Mouse (Mus musculus): ENCODE data around the gene Mob3b.

Gene Mob3b

DNA sequence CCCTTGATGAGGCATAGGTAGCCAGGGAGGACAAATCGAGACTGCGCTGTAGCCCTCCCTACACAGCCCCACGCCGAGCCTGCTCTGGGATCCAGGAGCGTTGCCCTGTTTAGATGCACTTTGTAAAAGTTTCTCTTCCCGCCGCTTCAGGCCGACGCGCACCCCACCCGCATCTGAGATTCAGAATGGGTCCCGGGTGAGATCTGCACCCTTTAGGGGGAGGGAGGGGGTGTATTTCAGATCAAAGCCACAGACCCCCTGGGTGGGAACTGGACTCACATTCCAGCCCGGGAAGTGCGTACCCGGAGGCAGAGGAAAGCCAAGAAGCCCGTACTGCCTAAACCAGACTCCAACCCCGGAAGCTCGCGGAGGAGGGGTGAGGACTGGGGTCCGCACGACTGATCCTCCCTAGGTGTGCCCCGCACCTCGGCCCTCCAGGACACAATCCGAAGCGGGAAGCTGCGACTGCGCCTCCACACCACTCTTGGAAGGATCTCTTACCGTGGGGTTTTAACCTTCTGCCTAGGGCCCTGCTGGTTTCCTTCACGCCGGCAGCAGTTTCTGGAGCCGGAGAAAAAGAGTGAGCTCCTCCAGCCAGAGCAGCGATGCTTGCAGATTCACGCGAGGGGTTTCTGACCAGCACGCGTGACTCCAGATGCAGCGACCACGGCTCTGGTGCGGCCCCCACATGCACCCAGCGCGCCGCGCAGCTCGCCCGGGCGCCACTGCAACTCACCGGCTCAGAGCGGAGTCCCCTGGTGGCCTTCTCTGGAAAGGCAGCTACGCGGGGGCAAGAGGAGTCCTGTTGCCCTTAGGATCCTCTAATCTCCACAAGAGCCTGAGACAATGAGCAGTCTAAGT lies at the start of gene Mob3b:
Gene Mob3b, minus strand, starts transcription at position 734 of the 861 bp plus-strand sequence.
- ATAC-seq (ENCODE audit: low TSS enrichment) = peak; percentile 98

- ATAC-seq (ENCODE audit: low TSS enrichment) = no peak
These were observed 47.4 kb upstream of the Mob3b start for GRCm38 (mm10) chr4:35204659-35205058.

DNA sequence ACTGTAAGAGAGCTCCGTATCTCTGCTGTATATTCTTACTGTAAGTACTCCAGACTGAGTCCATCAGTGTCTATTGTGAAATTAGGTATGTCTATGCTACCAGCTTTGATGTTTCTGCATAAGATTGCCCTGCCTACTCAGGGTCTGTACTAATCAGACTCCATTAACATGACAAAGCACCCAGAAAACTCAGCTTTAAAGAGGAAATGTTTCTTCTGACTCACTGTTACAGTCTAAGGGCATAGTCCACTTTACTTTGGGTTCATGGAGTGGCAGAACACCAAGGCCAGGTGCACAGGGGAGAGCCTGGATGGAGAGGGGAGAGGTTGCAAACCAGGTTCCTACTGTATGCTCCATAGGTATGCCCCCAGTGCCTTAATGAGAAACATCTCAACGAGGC lies 46.4 kb upstream of the Mob3b start:
- no peak for ATAC-seq (ENCODE audit: low TSS enrichment)

- no peak for ATAC-seq (ENCODE audit: low TSS enrichment)
These were observed 44.4 kb upstream of the Mob3b start for GRCm38 (mm10) chr4:35201700-35202099.

GRCm38 (mm10) chr4:35192725-35193124 lies 35.4 kb upstream of the Mob3b start:
- peak; percentile 48 for ATAC-seq (ENCODE audit: low TSS enrichment)

- peak; percentile 83 for ATAC-seq (ENCODE audit: low TSS enrichment)
These were observed 32.5 kb upstream of the Mob3b start for GRCm38 (mm10) chr4:35189794-35190193.

DNA sequence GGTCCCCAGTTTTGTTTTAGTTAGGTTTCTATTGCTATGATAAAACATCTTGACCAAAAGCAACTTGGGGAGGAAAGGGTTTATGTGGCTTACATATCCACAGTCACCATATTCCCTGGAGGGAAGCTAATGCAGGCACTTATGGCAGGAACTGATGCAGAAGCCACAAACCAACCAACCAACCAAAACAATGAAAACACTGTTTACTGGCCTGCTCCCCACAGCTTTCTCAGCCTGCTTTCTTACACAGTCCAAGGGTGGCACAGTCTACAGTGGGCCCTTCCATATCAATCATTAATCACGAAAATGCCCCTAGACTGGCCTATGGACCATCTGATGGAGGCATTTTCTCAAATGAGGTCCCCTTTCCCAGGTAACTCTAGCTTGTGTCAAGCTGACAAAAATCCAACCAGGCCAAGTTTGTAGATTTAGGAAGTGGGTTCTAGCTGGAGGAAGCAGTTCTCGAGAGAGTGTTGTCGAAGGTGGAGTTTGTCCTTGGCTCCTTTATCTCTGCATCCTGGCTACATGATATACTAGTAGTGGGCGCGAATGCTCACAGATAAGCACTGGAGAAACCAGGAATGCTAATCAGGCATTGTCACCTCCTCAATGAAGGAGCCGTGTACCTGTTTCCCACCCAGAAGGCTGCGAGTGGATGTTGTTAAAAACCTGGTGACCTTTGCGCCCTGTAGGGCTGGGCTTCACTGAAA lies 30.5 kb upstream of the Mob3b start:
- ATAC-seq (ENCODE audit: low TSS enrichment) = no peak

DNA sequence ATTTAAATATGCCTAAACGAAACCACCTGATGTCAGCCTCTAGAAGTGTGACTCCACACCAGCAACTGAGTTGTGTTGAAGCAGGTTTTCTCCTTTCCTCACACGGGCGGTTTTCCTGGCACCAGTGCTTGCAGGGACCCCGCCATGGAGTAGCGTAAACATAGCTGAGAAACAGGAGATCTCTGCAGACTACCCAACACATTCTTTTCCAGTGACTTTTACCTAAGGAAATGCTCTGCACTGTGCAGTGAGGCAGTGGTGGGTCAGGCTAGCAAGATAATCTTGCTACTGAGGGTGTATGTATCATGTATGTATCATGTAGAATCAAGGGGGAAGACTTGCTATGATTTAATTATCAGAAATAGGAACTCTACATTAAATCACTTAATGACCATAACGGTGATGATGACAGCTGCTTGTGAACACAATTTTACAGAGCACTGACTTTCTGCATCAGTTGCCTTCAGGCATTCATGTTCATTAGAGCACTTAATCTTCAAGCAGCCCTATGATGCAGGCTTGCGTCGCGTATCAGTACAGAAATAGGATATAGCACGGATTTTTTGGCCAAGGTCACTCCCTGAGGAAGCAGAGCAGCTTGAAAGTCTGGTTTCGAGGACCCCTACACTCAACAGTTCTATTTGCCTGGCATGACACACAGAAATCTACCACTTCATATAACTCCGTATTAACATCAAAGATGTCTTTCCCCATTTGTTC lies 20.8 kb upstream of the Mob3b start:
- ATAC-seq (ENCODE audit: low TSS enrichment) = no peak

DNA sequence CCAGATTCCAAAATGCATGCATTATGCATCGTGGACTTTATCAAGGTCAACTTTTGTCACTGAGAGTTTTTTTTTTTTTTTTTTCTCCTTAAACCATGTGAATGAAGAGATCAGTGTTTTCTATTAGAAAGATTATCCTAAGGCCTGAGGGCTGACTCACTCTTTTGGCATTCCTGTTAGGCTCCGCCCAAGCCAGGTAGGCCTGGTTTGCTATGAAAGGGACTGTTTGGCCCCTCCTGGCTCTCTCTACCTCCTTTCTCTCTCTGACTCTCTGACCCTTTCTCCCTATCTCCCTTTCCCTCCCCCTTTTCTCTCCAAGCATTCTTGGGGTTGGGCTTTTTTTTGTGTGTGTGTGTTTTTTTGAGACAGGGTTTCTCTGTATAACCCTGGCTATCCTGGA lies 18.3 kb upstream of the Mob3b start:
- no peak for ATAC-seq (ENCODE audit: low TSS enrichment)

DNA sequence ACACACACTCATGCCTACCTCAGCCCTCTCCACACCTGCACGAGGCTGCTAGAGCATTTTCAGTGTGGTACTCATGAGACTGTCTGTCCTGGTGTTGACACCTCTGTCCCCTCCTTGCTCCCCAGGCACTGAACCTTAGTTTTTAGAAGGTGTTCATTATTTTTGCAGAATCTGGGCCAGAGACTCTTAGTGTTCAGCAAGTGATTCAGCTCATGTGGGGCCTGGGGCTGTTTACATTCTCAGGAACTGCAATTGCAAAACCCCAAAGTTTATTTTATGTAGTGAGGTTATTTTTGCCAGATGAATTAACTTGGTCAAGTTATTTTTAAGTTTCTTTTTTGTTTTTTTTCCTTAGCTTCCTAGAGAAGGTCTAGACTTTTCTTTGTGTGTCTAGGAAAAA lies 16.3 kb upstream of the Mob3b start:
- no peak for ATAC-seq (ENCODE audit: low TSS enrichment)

DNA sequence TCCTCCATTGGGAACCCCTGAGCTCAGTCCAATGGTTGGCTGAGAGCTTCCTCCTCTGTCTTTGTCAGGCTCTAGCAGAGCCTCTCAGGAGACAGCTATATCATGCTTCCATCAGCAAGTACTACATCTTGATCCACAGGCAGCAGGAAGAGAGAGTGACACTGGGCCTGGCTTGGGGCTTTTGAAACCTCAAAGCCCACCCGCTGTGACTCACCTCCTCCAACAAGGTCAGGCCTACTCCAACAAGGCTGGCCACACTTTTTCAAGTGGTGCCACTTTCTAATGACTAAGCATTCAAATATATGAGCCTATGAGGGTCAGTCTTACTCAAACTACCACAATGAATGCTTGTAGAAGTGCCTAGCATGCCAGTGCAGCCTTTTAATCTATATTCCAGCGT lies 15.2 kb upstream of the Mob3b start:
- ATAC-seq (ENCODE audit: low TSS enrichment) = no peak

- peak; percentile 31 for ATAC-seq (ENCODE audit: low TSS enrichment)
These were observed 12.4 kb upstream of the Mob3b start for GRCm38 (mm10) chr4:35169571-35170125.

GRCm38 (mm10) chr4:35167855-35168254 lies 10.6 kb upstream of the Mob3b start:
- ATAC-seq (ENCODE audit: low TSS enrichment) = peak; percentile 86

DNA sequence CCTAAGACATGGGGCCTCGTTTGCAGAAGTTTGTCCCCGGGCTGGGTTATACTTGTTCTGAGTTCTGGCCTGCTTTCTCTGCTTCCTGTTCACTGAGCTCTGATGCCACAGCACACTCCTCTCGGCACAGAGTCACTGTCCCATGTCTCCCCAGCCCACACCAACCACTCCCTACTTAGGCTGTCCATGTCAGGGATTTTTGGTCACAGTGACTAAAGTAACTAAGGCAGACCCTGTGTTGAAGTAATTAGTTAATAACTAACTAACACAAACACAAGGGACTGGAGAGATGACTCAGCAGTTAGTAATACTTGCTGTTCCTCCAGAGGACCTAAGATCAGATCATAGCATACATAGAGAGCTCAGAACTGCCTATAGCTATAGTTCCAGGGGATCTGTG lies 8.7 kb upstream of the Mob3b start:
- no peak for ATAC-seq (ENCODE audit: low TSS enrichment)

- ATAC-seq (ENCODE audit: low TSS enrichment) = no peak
These were observed 8.0 kb upstream of the Mob3b start for GRCm38 (mm10) chr4:35165275-35165674.

DNA sequence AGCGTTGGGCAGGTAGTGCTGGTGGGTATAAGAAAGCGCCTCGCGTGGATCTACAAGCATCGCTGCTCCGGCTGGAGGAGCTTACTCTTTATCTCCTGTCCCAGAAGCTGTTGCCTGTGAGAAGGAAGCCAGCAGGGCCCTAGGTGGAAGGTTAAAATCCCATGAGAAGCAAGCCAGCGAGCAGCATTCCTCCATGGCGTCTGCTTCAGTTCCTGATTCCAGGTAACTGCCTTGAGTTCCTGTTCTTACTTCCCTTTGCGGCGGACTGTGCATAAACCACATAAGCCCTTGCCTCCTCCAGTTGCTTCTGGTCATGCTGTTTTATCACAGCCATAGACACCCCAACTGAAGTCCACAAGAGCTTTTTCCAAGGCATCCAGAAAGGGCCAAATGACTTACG lies 531 bp upstream of the Mob3b start:
- no peak for ATAC-seq (ENCODE audit: low TSS enrichment)

DNA sequence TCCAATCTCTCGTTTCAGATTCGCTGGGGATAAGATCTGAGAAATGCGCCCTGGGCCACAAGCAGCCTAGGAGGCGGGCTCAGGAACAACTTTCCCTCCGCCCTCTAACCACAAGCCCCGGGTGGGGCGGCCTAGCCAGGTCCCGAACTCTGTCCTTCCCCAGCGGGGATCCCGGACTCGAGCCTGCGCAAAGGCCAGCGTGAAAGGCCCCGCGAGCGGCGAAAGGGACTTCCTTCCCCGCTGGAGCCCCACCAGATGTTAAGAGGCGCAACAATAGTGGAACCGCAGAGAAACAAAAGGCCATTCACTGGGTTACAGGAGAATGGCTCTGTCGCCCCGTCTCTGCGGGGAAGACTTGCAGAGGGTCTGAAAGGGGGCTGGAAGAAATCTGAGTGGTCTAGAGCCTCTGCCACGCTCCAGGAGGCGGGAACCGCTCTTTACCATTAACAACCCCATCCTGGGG lies 1.1 kb downstream of the Mob3b start:
- no peak for ATAC-seq (ENCODE audit: low TSS enrichment)

DNA sequence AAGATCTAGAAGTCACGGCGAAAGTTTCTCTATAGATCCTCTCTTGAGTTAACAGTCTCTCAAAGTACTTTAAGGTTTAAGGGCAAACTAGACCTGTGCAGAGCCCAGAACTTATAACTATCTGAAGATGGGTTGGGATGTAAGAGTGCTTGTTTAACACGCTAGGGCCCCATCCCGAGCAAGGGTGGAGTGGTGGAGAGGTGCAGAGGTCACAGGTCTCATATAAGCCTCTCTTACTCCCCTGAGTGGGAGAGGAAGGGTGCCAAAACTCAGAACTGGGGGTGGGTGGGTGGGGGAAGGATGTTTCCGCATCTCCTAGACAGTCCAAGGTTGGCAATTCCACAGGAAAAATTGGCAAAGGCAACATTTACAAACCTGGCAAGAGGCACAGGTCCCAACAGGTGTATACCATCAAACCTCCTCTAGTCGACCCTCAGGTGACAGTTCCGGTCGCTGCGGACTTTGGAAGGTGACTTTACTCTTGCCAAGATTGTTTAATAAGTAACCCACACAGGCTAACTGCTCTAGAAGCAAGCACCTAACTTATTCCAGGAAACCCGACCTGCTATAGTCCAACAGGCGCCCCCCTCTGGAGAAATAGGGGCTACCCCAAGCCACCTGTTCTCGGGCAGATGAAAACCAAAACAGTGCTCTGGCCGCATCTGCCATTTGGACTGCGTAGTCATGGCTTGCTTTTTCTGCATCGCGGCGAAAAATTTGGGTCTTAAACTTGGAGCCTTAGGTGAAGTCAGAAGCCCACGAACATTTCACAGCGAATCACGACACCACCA lies 2.0 kb downstream of the Mob3b start:
- ATAC-seq (ENCODE audit: low TSS enrichment) = no peak

DNA sequence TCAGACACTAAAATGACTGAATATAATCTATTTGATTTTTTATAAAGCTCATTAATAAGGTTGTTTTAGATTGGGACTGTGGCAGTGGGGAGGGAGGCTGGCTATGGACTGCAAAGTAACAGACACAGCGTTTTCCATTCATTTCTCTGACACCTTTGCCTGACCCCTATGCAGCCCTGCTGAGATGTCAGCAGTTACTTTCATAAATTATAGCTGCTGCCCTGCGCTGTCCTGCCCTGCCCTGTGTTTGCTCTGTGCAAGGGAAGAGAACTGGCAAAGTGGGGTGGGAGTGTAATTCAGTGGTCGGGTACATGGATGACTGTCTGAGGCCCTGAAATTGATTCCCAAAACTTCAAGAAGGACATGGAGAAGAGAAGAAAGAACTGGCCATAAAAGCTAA lies 3.2 kb downstream of the Mob3b start:
- no peak for ATAC-seq (ENCODE audit: low TSS enrichment)

- ATAC-seq (ENCODE audit: low TSS enrichment) = no peak
These were observed 5.5 kb downstream of the Mob3b start, which contains the start of gene Ifnk for GRCm38 (mm10) chr4:35151756-35152155. Gene Ifnk (plus strand): TSS chr4:35152056.

GRCm38 (mm10) chr4:35150706-35151105 lies 6.6 kb downstream of the Mob3b start:
- ATAC-seq (ENCODE audit: low TSS enrichment) = no peak
